Mouse (Mus musculus): ENCODE data around the gene Atat1.

DNA sequence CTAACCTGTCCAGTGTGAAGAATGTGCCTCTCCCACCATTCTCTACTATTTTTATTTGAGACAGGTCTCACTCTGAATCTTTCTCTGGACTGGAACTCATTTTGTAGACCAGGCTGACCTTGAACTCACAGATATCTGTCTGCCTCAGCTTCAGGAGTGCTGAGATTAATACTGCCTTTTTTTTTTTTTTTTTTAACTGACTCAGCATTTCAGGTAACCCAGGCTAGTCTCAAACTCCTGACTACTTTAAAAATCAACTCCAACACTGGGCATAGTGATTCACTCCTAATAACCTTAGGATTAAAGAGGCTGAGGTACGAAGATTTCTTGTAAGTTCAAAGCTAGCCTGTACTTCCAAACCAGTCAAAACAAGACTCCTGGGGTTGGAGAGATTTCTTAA, 4.3 kb downstream of the Atat1 start:
- TF ChIP-seq CHD1 (IDR thresholded peaks at IDR 0.05; ENCODE audit: low read depth, low read length) (no peak), MXI1 (IDR thresholded peaks at IDR 0.05; ENCODE audit: low read depth, low read length) (no peak)
